Mouse (Mus musculus): ENCODE results near the gene Tecpr1.

The Tecpr1 gene

GRCm38 (mm10) chr5:144223503-144223862 is at the start of gene Tecpr1:
Tecpr1 (minus strand) TSS chr5:144223615.
- peak; percentile 94 for DNase-seq

DNA sequence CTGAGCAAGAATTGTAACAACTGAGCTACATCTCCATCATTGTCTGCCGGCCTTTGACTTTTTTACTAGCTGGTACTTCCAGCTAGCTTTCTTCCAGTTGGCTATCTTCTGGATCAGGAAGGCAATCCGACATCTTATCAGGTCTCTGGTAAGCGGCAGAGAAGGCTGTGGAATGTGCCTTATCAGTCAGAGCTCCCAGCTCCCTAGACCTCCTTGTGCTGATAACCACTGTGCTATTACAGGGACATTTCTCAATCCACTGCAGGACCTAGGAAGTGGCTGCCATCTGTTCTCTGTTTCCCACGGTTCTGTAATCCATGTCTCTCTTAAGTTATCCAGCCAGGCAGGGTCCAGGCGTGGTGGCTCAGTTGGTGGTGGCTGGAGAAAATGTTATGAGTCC is 48.4 kb upstream of the Tecpr1 start:
- DNase-seq, result no peak

GRCm38 (mm10) chr5:144271118-144271517 is 47.7 kb upstream of the Tecpr1 start:
- no peak for DNase-seq

DNA sequence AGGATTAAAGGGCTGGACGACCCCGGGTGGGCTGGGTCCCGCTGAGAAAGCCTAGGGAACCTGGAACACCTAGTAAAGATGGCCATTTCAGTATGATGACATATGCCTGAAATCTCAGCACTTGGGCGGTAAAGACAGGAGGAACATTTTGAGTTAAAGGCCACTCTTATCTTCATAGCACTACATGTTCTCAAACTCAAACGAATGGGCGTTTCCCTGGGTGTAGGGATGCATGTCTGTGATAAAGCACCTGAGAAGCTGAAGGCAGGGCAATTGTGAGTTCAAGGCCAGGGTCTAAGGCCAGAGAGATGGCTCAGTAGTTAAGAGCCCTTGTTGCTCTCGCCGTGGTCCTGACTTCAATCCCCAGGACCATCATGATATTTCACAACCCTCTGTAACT is 47.0 kb upstream of the Tecpr1 start:
- no peak for DNase-seq

DNA sequence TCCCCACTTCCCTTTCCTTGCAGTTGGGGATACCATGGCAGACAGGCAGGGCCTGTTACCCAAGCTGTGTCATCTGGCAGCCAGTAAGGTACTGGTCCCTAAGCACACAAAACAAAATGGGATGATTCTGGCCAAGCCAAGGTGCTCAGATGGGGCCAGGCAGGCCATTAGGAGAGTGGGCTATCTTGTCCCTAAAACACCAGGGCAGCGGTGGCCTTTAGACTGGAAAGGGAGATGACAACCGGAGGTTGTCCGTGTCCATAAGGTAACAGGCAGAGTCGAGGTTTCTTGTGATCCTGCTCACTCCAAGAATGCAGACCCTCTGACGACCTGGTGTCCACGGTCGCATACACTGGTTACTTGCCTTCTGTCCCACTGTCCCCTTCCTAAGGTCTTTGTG is 46.5 kb upstream of the Tecpr1 start:
- no peak for DNase-seq

- DNase-seq, result no peak
Observed at GRCm38 (mm10) chr5:144267535-144268241, 44.3 kb upstream of the Tecpr1 start.

DNA sequence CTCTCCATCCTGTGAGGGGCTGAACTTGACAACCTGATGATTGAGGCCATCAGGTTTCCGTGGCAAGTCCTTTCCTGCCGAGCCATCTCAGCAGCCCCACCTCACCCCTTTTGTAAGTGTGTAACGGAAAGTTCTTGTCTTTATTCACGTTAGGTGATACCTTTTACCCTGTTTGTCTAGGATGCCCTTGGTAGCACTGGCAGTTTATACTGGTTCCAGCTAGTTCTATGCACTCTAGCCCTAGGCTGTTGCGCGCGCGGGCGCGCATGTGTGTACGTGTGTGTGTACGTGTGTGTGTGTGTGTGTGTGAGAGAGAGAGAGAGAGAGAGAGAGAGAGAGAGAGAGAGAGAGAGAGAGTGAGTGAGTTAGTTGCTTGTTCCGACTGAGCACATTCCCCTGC is 40.1 kb upstream of the Tecpr1 start:
- DNase-seq, result no peak

- DNase-seq, result no peak
Observed at GRCm38 (mm10) chr5:144263082-144263481, 39.7 kb upstream of the Tecpr1 start.

DNA sequence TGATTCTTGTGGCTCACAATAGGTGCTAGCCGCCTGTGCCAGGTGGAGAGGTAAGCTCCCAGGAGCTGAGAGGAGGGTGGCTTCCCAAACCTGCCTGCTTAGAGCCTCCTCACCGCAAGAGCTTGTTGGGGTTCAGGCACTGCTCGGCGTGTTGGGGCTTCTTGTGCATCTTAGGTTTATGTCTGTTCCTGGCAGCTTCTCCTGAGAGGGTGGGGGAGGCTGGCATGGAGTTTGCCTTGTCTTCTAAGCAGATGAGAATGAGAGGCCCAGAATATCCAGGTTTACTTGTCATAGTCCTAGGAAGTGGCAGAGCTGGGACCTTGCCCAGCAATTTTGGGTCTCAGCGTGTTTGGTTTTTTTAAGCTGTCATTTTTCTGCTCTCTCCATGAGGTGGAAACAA is 38.4 kb upstream of the Tecpr1 start:
- no peak for DNase-seq

DNA sequence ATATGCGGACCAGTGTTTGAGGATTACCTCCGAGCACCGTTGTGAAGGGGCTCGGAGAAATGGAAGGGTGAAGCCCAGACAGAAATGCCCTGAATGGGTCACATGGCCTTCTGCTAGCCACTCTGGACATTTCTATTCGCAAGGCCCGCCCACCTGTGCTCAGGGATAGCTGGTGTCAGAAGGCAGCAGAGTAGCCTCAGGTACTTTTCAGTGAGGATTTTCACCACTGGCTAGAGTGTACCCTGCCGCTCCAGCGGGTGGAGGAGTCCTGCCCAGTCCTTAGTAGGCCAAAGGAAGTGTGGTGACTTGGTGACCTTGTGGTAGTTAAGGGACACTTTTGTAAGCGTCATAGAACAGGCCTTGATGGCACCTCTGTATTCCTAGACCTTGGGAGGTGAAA is 37.9 kb upstream of the Tecpr1 start:
- no peak for DNase-seq

- DNase-seq, result no peak
Observed at GRCm38 (mm10) chr5:144260464-144260863, 37.0 kb upstream of the Tecpr1 start.

DNA sequence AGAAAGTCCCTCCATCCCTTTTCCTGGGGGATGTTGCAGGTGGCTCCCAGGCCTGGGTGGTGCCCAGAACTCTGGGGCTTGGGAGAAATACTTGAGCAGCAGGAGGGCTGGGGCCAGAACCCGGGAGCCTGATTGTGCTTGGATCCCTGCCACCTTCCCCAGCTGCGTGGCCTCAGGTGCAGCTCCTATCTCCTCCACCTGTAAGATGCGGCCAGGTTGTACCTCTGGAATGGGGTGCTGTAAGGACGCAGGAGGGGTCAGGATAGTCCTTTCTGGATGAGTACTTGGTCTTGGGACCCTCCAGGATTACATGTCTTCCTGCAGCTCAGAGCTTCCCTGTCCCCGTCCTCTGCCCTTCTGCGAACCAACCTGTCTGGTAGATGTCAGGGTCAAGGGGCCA is 35.8 kb upstream of the Tecpr1 start:
- no peak for DNase-seq

DNA sequence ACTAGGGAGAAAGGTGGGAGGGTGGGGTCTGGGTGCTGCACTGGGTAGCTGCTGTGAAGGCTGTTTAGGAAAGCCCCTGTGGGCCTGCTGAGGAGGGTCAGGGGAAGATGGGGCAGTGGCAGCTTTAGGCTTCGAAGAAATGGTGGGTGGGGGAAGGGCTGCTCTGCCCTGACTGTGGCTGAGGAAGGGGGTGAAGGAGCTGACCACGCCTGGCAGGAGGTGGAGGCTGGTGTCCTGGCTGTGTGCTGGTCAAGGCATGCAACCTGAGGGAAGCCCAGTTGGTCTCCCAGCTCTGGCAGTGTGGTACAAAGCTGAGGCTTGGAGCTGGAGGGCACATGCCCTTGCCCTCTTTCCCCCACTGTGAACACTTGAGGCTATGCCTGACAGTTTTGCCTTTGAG is 35.3 kb upstream of the Tecpr1 start:
- no peak for DNase-seq

- no peak for DNase-seq
Observed at GRCm38 (mm10) chr5:144258131-144258611, 34.8 kb upstream of the Tecpr1 start.

- DNase-seq, result no peak
Observed at GRCm38 (mm10) chr5:144257451-144258110, 34.2 kb upstream of the Tecpr1 start.

DNA sequence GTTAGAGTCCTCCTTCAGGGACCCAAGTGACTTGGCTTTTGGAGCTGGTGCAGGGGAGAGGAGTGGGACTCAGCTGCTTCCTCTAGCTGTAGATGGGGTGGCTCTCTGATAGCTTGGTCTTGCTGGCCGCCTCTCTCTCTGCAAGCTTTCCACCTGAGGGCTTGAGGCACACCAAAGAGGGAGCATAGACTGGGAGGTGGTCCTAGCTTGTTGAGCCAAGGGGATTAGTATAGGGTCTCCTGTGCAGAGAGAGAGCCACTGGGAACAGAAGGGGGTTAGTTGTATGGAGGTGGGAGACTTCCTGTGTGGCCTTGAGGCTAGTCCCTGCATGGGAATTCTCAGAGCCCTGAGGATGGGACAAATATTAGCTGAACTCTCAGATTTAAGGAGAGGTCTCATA is 33.5 kb upstream of the Tecpr1 start:
- DNase-seq, result no peak

- no peak for DNase-seq
Observed at GRCm38 (mm10) chr5:144256541-144256870, 33.1 kb upstream of the Tecpr1 start.

GRCm38 (mm10) chr5:144255632-144256540 is 32.5 kb upstream of the Tecpr1 start:
- DNase-seq, result peak; percentile 62

- peak; percentile 98 for DNase-seq
Observed at GRCm38 (mm10) chr5:144254811-144255631, 31.6 kb upstream of the Tecpr1 start.

DNA sequence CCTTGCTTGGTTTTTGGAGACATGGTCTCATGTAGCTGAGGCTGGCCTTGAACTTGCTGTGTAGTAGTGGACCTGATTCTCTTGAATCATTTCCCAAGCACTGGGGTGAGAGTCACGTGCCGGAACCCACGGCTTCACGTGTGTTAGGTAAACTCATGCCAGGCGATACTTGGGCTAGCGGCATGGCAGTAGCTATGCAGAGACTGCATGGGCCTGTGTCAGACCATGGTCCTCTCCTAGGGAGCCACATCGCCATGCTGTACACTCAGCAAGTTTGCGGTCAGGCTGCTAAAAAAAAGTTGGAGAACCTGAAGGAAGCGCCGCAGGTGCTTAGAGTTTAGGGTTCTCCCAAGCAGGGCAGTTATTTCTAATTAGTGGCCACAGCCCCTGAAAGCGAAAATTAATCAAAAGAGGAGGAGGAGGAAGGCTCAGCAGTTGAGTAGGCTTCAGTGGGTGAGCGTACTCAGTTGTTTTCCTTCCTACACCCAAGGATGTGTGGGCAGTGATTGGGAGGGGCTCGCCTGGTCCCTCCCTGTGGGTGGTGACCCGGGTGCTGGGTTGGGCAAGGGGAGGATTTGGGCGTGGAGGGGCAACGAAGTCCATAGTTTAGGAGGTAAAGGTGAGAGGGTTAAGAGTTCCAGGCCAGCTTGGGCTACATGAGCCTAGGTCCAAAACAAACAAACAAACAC is 30.9 kb upstream of the Tecpr1 start:
- DNase-seq, result peak; percentile 81

- DNase-seq, result no peak
Observed at GRCm38 (mm10) chr5:144253212-144253611, 29.8 kb upstream of the Tecpr1 start.
